Mouse (Mus musculus): ENCODE measurements at regions not wholly inside any gene's neighbourhood (a gene's known extent, or its start where the extent isn't known, plus 50 kb on each side); places are given as distances from the start of the nearest gene placed in this dataset.

GRCm38 (mm10) chr6:50915166-50916030, 261.2 kb upstream of the Npvf start:
- no peak for DNase-seq (ENCODE audit: low read depth, low spot score)

GRCm38 (mm10) chr6:50918248-50918647, 264.0 kb upstream of the Npvf start:
- no peak for DNase-seq (ENCODE audit: low read depth, low spot score)

- DNase-seq (ENCODE audit: low read depth, low spot score) = no peak
Observed at GRCm38 (mm10) chr6:50922235-50922634, 268.0 kb upstream of the Npvf start.

DNA sequence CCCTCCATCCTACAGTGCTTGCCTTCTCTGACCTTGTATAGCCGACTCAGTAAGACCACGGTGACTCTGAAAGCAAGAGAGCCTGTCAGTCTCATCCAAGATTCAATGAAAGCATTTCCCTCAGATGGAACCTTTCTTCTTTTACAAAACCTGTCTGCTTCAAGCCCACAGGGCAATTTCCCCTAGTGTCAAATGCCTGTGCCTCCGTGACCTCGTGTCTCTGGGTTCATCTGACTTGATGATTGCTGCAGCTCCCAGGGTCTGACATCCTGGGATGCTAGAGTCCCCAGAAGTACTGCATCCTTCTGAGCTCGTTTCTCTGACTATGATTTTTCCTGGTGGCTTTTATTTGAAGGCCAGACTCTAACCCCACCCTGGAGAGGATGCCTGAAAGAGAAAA, 270.3 kb upstream of the Npvf start:
- no peak for DNase-seq (ENCODE audit: low read depth, low spot score)

GRCm38 (mm10) chr6:50924998-50925397, 270.8 kb upstream of the Npvf start:
- DNase-seq (ENCODE audit: low read depth, low spot score) = no peak

GRCm38 (mm10) chr6:50926313-50926712, 272.1 kb upstream of the Npvf start:
- no peak for DNase-seq (ENCODE audit: low read depth, low spot score)

- no peak for DNase-seq (ENCODE audit: low read depth, low spot score)
Observed at GRCm38 (mm10) chr6:50929503-50929902, 275.3 kb upstream of the Npvf start.

- DNase-seq (ENCODE audit: low read depth, low spot score) = no peak
Observed at GRCm38 (mm10) chr6:50933510-50933909, 279.3 kb upstream of the Npvf start.

- no peak for DNase-seq (ENCODE audit: low read depth, low spot score)
Observed at GRCm38 (mm10) chr6:50934245-50934644, 280.0 kb upstream of the Npvf start.

GRCm38 (mm10) chr6:50936306-50936705, 282.1 kb upstream of the Npvf start:
- no peak for DNase-seq (ENCODE audit: low read depth, low spot score)

GRCm38 (mm10) chr6:50937094-50937493, 282.9 kb upstream of the Npvf start:
- DNase-seq (ENCODE audit: low read depth, low spot score) = peak; percentile 69

DNA sequence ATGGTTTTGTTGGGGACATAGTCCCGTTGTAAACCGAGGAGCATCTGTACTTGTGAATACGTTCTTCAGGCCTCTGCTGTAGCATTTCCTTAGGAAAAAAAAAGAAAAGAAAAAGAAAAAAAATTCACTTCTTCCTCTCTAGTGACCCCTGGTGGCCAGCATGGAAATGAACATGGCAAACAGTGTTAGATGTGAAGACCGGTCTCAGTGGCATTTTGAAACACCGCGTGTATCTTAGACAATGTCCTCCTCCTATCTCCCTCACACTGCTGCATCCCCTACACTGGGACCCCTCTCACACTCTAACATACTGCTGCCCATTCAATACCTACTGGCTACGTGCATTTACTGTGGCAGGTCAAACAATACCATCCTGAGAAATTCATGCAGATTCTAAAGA, 284.6 kb upstream of the Npvf start:
- DNase-seq (ENCODE audit: low read depth, low spot score) = peak; percentile 30

DNA sequence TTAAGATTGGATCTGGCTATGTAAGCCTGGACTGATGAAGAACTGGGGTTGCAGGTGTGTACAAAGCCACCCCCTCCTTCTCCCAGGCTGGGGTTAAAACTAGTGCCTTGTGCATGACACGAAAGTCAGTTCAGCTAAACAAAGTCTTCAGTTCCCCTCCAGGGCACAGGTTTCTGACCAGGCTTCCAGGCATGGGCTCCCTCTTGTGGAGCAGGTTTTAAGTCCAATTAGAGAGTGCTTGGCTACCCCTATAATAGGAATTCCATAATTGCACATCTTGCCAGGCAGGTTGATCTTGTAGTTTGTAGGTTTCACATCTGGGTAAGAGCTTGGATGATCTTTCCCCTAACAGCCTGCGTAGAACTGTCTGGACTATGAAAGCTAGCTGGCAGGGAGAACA, 285.2 kb upstream of the Npvf start:
- peak; percentile 29 for DNase-seq (ENCODE audit: low read depth, low spot score)

GRCm38 (mm10) chr6:50940118-50940517, 285.9 kb upstream of the Npvf start:
- peak; percentile 49 for DNase-seq (ENCODE audit: low read depth, low spot score)

DNA sequence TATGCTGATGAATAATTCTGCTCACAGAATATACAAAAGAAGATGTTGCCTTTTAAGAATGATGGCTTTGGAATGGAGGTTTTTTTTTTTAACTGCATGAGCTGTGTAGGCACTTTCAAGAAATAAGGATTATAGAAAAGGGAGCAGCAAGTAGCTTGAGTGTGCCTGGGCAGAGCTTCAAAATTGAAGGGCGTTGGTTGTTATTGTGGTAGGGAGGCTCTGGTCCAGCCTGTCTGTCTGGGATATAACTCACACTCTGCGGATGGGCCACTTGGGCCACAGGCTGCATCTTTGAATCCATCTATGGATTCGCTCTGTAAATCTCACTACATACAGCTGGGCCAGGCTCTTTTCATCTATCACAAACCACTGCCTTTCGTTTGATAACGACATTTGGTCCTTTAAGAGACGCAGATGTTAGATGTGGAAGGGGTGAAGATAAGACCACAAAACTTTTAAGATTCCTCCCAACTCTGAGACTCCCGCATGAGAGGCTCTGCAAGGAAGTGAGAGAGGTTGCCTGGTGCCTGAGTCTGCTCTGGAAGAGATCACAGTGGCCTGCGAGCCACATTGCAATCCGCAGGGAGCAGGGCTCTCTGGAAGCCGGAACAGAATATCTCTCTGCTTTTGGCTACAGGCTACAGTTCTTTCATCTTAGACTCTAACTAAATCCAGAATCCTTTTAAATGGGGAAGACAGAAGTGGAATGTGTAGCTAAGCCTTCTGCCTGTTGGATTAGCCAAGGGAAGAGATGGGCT, 286.6 kb upstream of the Npvf start:
- DNase-seq (ENCODE audit: low read depth, low spot score) = no peak

DNA sequence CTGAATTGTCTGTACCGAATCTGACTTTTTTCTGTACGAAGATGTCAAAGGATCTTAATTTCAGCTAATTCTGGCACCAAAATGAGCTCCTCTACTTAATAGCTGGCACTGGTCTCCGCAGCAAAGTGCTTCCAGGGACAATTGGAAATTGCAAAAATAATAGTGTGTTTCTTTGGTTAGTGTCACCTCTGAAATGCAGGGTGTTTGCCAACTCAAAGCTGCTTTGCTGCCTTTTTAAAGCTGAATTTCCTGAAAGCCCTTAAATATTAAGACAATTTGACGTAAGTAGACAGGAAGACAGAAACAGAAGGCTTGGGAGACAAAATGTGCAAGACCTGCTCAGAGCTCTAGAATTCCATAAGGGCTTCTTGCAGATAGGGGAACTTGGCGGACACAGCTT, 288.5 kb upstream of the Npvf start:
- no peak for DNase-seq (ENCODE audit: low read depth, low spot score)

- no peak for DNase-seq (ENCODE audit: low read depth, low spot score)
Observed at GRCm38 (mm10) chr6:50948061-50948460, 293.8 kb upstream of the Npvf start.

GRCm38 (mm10) chr6:50949361-50949760, 295.1 kb upstream of the Npvf start:
- no peak for DNase-seq (ENCODE audit: low read depth, low spot score)

DNA sequence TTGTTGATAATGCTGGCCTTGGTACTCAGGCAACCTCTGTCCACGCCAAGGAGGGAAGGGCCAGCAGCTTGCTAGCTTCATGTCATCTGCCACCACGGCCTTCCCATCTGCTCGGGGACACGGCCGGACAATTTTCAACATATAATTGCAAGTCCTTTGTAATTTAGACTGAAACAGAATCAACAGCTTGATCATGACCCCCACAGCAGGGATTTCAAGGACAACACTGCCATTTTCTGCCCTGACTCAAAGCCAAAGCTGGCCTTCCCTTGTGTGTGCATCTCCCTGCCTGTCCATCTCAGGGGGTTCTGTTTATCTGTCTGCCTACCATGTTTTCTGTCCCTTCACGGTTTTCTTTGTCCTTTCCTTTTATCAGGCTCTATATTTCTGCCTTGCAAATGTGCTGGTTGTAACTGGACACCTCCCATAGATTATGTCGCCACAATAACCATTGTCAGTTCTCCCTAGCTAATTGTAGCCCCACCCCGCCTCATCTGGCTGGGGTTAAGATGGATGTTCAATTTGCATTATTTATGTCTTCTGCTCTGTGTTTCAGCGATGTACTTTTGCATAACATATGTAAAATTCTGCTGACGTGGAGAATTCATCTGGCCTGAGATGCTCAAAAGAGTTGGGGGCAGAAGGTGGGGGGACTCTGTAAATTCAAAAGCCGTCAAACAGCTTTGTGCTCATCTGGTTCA, 295.8 kb upstream of the Npvf start:
- DNase-seq (ENCODE audit: low read depth, low spot score) = no peak

DNA sequence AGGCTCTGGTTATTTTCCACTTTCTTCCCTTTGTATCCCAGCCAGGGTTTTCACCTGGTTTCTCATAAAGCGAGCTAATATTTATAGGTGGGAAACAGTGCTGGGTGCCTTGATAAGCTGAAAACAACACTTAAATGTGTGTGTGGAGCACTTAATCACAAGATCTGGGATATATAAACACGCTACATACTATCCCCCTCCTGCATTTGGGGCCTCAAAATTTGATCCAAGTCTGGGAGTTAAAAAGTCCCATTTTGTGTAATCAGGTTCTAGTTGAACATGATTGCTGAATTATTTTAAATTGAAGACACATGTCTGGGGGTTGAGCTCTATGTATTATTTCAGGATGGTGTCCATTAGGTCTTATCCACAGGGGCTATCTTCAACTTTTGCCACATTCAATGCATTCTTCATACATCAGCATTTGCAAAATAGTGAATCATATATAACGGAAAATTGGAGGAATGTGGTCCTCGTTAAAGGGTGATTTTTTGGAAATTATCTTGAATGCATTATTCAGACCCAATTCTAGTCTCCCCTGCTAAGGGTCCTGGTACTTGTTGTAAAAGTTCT, 303.2 kb upstream of the Npvf start:
- DNase-seq (ENCODE audit: low read depth, low spot score) = no peak

- DNase-seq (ENCODE audit: low read depth, low spot score) = no peak
Observed at GRCm38 (mm10) chr6:50960341-50960740, 306.1 kb upstream of the Npvf start.

- no peak for DNase-seq (ENCODE audit: low read depth, low spot score)
Observed at GRCm38 (mm10) chr6:50961592-50961991, 307.4 kb upstream of the Npvf start.

Data from R1 (cell line).